Mouse (Mus musculus): ENCODE data around the gene Evi2. TPM values are rescaled to one million over a fixed set of nuclear protein-coding genes. Genes with fewer than 3 reads are reported as not detected.

The Evi2 gene
- total and polyA plus RNA-seq, 3 experiments: 0.15 to 1.2 TPM; not detected in 1

DNA sequence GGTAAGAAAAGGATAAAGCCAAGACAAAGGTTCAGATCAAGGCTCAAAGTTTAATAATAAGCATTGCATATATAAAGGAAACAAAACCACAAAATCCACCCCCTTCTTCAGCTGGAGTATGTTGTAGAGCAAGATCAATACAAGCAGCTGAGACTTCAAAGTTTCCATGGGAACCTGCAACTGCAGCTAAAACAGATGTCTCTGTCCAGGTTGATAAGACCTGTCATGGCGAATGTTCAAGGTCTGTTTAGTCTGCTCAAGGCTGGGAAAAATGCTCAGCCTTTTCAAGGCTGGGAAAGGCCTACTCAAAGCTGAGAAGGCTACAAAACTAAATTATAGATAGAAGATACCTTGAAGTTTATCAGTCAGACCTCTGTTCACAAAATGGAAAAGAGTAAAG is 22.2 kb upstream of the Evi2 start:
- no peaks in the 10 kb centered on the region for H3K27me3 ChIP-seq (ENCODE audit: control insufficient read depth in 1 of 2, insufficient read depth in 2 of 2, low read length in 2 of 2)
- H3K79me2 ChIP-seq (ENCODE audit: control insufficient read depth, insufficient read depth, low read length, poor library complexity): no peaks in the 10 kb centered on the region
- DNase-seq (ENCODE audit: low read depth, low spot score): peak; percentile 49
- no peaks in the 10 kb centered on the region for H3K9me3 ChIP-seq (replicated peaks; ENCODE audit: insufficient read depth, low read length)
- TF ChIP-seq ETS1 (IDR thresholded peaks at IDR 0.05; ENCODE audit: low read depth, low read length) (peak; percentile 66), MYB (IDR thresholded peaks at IDR 0.05; ENCODE audit: low read depth, low read length) (no peak), SIN3A (IDR thresholded peaks at IDR 0.05; ENCODE audit: low read length) (peak; percentile 25; the same call in 1 of the 2 replicates), MXI1 (IDR thresholded peaks at IDR 0.05; ENCODE audit: low read depth, low read length) (no peak), GATA1 (IDR thresholded peaks at IDR 0.05; ENCODE audit: low read depth, low read length) (0 out of 2 replicates have a peak, but pooled peaks have one; percentile 12)
- H3K4me3 ChIP-seq (ENCODE audit: control insufficient read depth in 1 of 2, insufficient read depth in 1 of 2, low read depth in 2 of 2, low read length in 2 of 2): no peak overlapping the region
- no peaks in the 10 kb centered on the region for H3K4me1 ChIP-seq (ENCODE audit: control insufficient read depth in 1 of 2, insufficient read depth in 2 of 2, low read length in 2 of 2)
- H3K9ac ChIP-seq (ENCODE audit: control insufficient read depth, low read depth, low read length, poor library complexity, severe bottlenecking): no peak overlapping the region
- H3K27ac ChIP-seq (ENCODE audit: control insufficient read depth, low read depth, low read length): no peak overlapping the region
- H3K36me3 ChIP-seq (ENCODE audit: control insufficient read depth in 1 of 2, insufficient read depth in 2 of 2, low read length in 2 of 2): peaks cover 2 to 26% of the 10 kb centered on the region in 2 experiments; a peak in 3 of 4 replicates

DNA sequence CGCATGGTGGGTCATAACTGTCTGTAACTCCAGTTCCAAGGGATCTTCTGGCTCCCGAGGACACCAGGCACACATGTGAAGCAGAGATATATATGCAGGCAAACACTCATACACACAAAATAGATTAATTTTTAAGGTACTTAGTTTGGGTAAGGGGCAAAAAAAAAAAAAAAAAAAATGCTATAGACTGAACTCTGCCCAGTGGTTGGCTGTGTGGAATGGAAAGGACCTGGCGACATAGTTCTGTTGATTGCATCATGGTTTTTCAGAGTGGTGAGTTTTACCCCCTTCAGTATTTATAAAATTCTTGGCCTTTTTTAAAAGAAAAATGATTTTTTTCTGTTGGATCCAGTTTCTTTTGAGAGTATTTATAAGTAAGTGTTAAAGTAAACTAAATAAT is 5.9 kb upstream of the Evi2 start:
- H3K27ac ChIP-seq (ENCODE audit: control insufficient read depth, low read depth, low read length): no peak overlapping the region
- H3K79me2 ChIP-seq (ENCODE audit: control insufficient read depth, insufficient read depth, low read length, poor library complexity): no peaks in the 10 kb centered on the region
- no peak overlapping the region for H3K4me3 ChIP-seq (ENCODE audit: control insufficient read depth in 1 of 2, insufficient read depth in 1 of 2, low read depth in 2 of 2, low read length in 2 of 2)
- peaks cover 0 to 3% of the 10 kb centered on the region in 2 experiments; a peak in 1 of 4 replicates for H3K36me3 ChIP-seq (ENCODE audit: control insufficient read depth in 1 of 2, insufficient read depth in 2 of 2, low read length in 2 of 2)
- no peak overlapping the region for H3K9ac ChIP-seq (ENCODE audit: control insufficient read depth, low read depth, low read length, poor library complexity, severe bottlenecking)
- peaks cover 0 to 4% of the 10 kb centered on the region in 2 experiments; a peak in 3 of 4 replicates for H3K4me1 ChIP-seq (ENCODE audit: control insufficient read depth in 1 of 2, insufficient read depth in 2 of 2, low read length in 2 of 2)
- H3K27me3 ChIP-seq (ENCODE audit: control insufficient read depth in 1 of 2, insufficient read depth in 2 of 2, low read length in 2 of 2): no peaks in the 10 kb centered on the region
- DNase-seq (ENCODE audit: low read depth, low spot score): no peak
- no peaks in the 10 kb centered on the region for H3K9me3 ChIP-seq (replicated peaks; ENCODE audit: insufficient read depth, low read length)
- TF ChIP-seq TBP (IDR thresholded peaks at IDR 0.05; ENCODE audit: low read depth, low read length): no peak
- no peak for TF ChIP-seq POLR2A (IDR thresholded peaks at IDR 0.05; ENCODE audit: control insufficient read depth in 1 of 2, insufficient read depth in 1 of 2, low read depth in 1 of 2, low read length in 2 of 2, poor library complexity in 1 of 2)
- no peak for TF ChIP-seq RCOR1 (IDR thresholded peaks at IDR 0.05; ENCODE audit: low read depth, low read length)
- no peak for TF ChIP-seq CHD1 (IDR thresholded peaks at IDR 0.05; ENCODE audit: low read depth, low read length)
- TF ChIP-seq NELFE (IDR thresholded peaks at IDR 0.05; ENCODE audit: low read depth, low read length): no peak
- TF ChIP-seq ZNF384 (IDR thresholded peaks at IDR 0.05; ENCODE audit: low read depth, low read length): 0 out of 2 replicates have a peak, but pooled peaks have one; percentile 15
- no peak for TF ChIP-seq POLR2AphosphoS2 (IDR thresholded peaks at IDR 0.05; ENCODE audit: low read length)

DNA sequence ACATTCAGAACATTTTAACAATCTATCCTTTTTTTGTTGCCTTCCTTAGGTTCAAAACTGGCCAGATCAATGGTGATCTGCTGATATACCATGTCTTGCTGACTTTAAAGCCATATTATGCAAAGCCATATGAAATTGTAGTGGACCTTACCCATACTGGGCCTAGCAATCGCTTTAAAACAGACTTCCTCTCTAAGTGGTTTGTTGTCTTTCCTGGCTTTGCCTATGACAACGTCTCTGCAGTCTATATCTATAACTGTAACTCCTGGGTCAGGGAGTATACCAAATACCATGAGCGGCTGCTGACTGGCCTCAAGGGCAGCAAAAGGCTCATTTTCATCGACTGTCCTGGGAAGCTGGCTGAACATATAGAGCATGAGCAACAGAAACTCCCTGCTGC is 5.2 kb upstream of the Evi2 start:
- DNase-seq (ENCODE audit: low read depth, low spot score): no peak
- no peaks in the 10 kb centered on the region for H3K9me3 ChIP-seq (replicated peaks; ENCODE audit: insufficient read depth, low read length)
- H3K9ac ChIP-seq (ENCODE audit: control insufficient read depth, low read depth, low read length, poor library complexity, severe bottlenecking): no peak overlapping the region
- no peak overlapping the region for H3K27ac ChIP-seq (ENCODE audit: control insufficient read depth, low read depth, low read length)
- no peak for TF ChIP-seq EP300 (IDR thresholded peaks at IDR 0.05; ENCODE audit: low read depth in 1 of 2, low read length in 2 of 2)
- no peak for TF ChIP-seq POLR2A (IDR thresholded peaks at IDR 0.05; ENCODE audit: control insufficient read depth in 1 of 2, insufficient read depth in 1 of 2, low read depth in 1 of 2, low read length in 2 of 2, poor library complexity in 1 of 2)
- no peak for TF ChIP-seq USF2 (IDR thresholded peaks at IDR 0.05; ENCODE audit: borderline replicate concordance in 1 of 2, insufficient read depth in 1 of 2, low read depth in 1 of 2, low read length in 2 of 2)
- TF ChIP-seq ETS1 (IDR thresholded peaks at IDR 0.05; ENCODE audit: low read depth, low read length): no peak
- TF ChIP-seq TBP (IDR thresholded peaks at IDR 0.05; ENCODE audit: low read depth, low read length): no peak
- no peak for TF ChIP-seq ZNF384 (IDR thresholded peaks at IDR 0.05; ENCODE audit: low read depth, low read length)
- TF ChIP-seq ZMIZ1 (IDR thresholded peaks at IDR 0.05; ENCODE audit: low read depth, low read length): no peak
- no peak for TF ChIP-seq JUND (IDR thresholded peaks at IDR 0.05; ENCODE audit: low read depth, low read length)
- no peak for TF ChIP-seq MYB (IDR thresholded peaks at IDR 0.05; ENCODE audit: low read depth, low read length)
- TF ChIP-seq ZKSCAN1 (IDR thresholded peaks at IDR 0.05; ENCODE audit: low read depth, low read length): no peak
- no peak for TF ChIP-seq MEF2A (IDR thresholded peaks at IDR 0.05; ENCODE audit: extremely low read depth, insufficient replicate concordance, low read depth, low read length, poor library complexity, severe bottlenecking)
- TF ChIP-seq GATA1 (IDR thresholded peaks at IDR 0.05; ENCODE audit: low read depth, low read length): no peak
- H3K27me3 ChIP-seq (ENCODE audit: control insufficient read depth in 1 of 2, insufficient read depth in 2 of 2, low read length in 2 of 2): no peaks in the 10 kb centered on the region
- H3K79me2 ChIP-seq (ENCODE audit: control insufficient read depth, insufficient read depth, low read length, poor library complexity): no peaks in the 10 kb centered on the region
- peaks cover 0 to 3% of the 10 kb centered on the region in 2 experiments; a peak in 1 of 4 replicates for H3K36me3 ChIP-seq (ENCODE audit: control insufficient read depth in 1 of 2, insufficient read depth in 2 of 2, low read length in 2 of 2)
- peaks cover 0 to 4% of the 10 kb centered on the region in 2 experiments; a peak in 3 of 4 replicates for H3K4me1 ChIP-seq (ENCODE audit: control insufficient read depth in 1 of 2, insufficient read depth in 2 of 2, low read length in 2 of 2)
- no peak overlapping the region for H3K4me3 ChIP-seq (ENCODE audit: control insufficient read depth in 1 of 2, insufficient read depth in 1 of 2, low read depth in 2 of 2, low read length in 2 of 2)
